Mouse (Mus musculus) olfactory bulb, adult 2 months (tissue): ENCODE data around the gene Prkn.

Source experiments
- CTCF ChIP-seq: fragments of 200-500 bp; IDR thresholded peaks from 2 replicates; pipeline ENCODE4 v1.5.1; 2012; ENCODE audit warnings: low read depth, mild to moderate bottlenecking, low read length, moderate library complexity; ENCODE audit not compliant: insufficient read depth
- POLR2A ChIP-seq: fragments of 200-500 bp; IDR thresholded peaks from 2 replicates; pipeline ENCODE4 v1.6.1; 2012; ENCODE audit warnings: mild to moderate bottlenecking, low read depth, low read length, moderate library complexity; ENCODE audit not compliant: insufficient read depth

DNA sequence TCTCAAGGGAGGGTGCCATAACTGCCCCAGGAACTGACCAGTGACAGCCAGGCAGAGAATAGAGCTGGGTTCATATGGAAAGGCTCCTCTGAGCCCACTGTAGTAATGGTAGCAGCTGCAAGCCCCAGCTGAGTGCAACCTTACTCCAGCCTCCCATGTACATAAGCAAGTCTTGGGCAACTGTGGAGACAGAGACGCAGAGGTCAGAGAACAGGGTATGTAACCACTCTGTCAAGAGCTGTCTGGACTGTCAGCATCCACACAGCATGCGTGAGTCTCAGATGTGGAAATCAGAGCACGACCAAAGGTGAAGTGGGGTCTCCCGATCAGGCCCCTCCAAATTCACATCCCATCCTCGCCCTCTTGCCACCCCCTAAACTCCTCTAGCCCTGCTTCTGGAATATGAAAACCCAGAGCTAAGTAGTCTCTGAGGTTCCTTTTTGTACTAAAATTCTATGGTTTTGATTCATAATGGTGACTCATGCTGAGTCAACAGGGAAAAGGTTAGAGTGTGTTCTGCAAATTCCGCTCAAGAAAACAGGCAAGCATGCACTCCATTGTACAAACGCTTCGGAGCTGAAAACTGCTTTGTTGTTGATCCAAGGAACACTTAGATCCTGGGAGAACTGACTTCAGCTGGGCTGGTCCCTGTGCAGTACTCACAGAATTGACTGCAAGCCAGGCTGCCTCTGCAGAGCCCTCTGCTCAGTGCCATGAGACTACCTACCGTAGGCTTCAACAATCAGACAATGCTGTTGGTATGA lies 1254.8 kb downstream of the Prkn start:
- no peak for TF ChIP-seq CTCF
- TF ChIP-seq POLR2A: no peak
